Mouse (Mus musculus) myocyte (in vitro differentiated cells): ENCODE measurements around the gene Ptpn6. TPM values are rescaled to one million over a fixed set of nuclear protein-coding genes. Genes with fewer than 3 reads are reported as not detected.

ENCODE experiments used
- H3K27me3 ChIP-seq: one replicate; pipeline ENCODE4 v1.6.1; 2011; ENCODE audit not compliant: control insufficient read depth, insufficient read depth, insufficient read length
- H3K36me3 ChIP-seq: one replicate; pipeline ENCODE4 v1.6.1; 2011; ENCODE audit not compliant: control insufficient read depth, insufficient read depth
- H3K4me2 ChIP-seq: one replicate; pipeline ENCODE4 v1.6.1; 2011; ENCODE audit warnings: low read depth, control low read depth
- H3K4me3 ChIP-seq: one replicate; pipeline ENCODE4 v1.5.1; 2011; ENCODE audit warnings: mild to moderate bottlenecking, control low read depth, moderate library complexity
- H3K79me2 ChIP-seq: one replicate; pipeline ENCODE4 v1.6.1; 2011; ENCODE audit not compliant: control insufficient read depth, insufficient read depth
- H3ac ChIP-seq: one replicate; pipeline ENCODE4 v1.6.1; 2011; ENCODE audit not compliant: control insufficient read depth, insufficient read length
- CEBPB ChIP-seq: IDR thresholded peaks from 2 replicates; pipeline ENCODE4 v1.6.1; 2011; ENCODE audit warnings: mild to moderate bottlenecking, moderate library complexity; ENCODE audit not compliant: poor library complexity, insufficient read depth, severe bottlenecking
- E2F4 ChIP-seq: IDR thresholded peaks from one replicate; pipeline ENCODE4 v1.6.1; 2011; ENCODE audit warnings: mild to moderate bottlenecking, control low read depth, moderate library complexity; ENCODE audit not compliant: insufficient read depth
- MAX ChIP-seq: IDR thresholded peaks from one replicate; pipeline ENCODE4 v1.6.1; 2011; ENCODE audit warnings: low read depth, mild to moderate bottlenecking, control low read depth
- MYOD1 ChIP-seq, 3 experiments: IDR thresholded peaks; one replicate each; pipeline ENCODE4 v1.6.1; 2011; ENCODE audit warnings: control low read depth in 2 of 3, low read depth in 2 of 3, mild to moderate bottlenecking in 2 of 3, moderate library complexity in 1 of 3; ENCODE audit not compliant: insufficient read length in 2 of 3, control insufficient read depth in 1 of 3
- MYOG ChIP-seq, 3 experiments: IDR thresholded peaks; one replicate each; pipeline ENCODE4 v1.6.1; 2011; ENCODE audit warnings: control low read depth in 2 of 3, low read depth in 2 of 3, mild to moderate bottlenecking in 2 of 3; ENCODE audit not compliant: insufficient read length in 2 of 3, control insufficient read depth in 1 of 3, insufficient read depth in 1 of 3
- POLR2A ChIP-seq: IDR thresholded peaks from one replicate; pipeline ENCODE4 v1.6.1; 2011; ENCODE audit warnings: low read depth, mild to moderate bottlenecking, control low read depth, moderate library complexity; ENCODE audit not compliant: insufficient read length
- POLR2AphosphoS2 ChIP-seq: IDR thresholded peaks from one replicate; pipeline ENCODE4 v1.6.1; 2011; ENCODE audit warnings: low read depth, control low read depth; ENCODE audit not compliant: insufficient read length
- REST ChIP-seq: IDR thresholded peaks from one replicate; pipeline ENCODE4 v1.6.1; 2011; ENCODE audit warnings: mild to moderate bottlenecking, control low read depth, moderate library complexity; ENCODE audit not compliant: insufficient read depth, insufficient read length
- SRF ChIP-seq: IDR thresholded peaks from one replicate; pipeline ENCODE4 v1.6.1; 2011; ENCODE audit warnings: low read depth; ENCODE audit not compliant: control insufficient read depth, insufficient read length
- TCF12 ChIP-seq: IDR thresholded peaks from one replicate; pipeline ENCODE4 v1.6.1; 2011; ENCODE audit warnings: mild to moderate bottlenecking, control low read depth; ENCODE audit not compliant: poor library complexity, insufficient read depth, severe bottlenecking
- TCF3 ChIP-seq: IDR thresholded peaks from one replicate; pipeline ENCODE4 v1.6.1; 2011; ENCODE audit warnings: low read depth, control low read depth; ENCODE audit not compliant: insufficient read length
- USF1 ChIP-seq: IDR thresholded peaks from one replicate; pipeline ENCODE4 v1.6.1; 2011; ENCODE audit warnings: low read depth, mild to moderate bottlenecking, control low read depth, moderate library complexity
- polyA plus RNA-seq: library from polyadenylated mRNA; unstranded; fragments of >200 nt; fragmentation: generic; extraction: Trizol; gene quantifications from one replicate; pipeline ENCODE4 v1.2.1, GENCODE M21; 2012; ENCODE audit warnings: missing spikeins

The Ptpn6 gene
- polyA plus RNA-seq, 1 experiment = 3.1 TPM

DNA sequence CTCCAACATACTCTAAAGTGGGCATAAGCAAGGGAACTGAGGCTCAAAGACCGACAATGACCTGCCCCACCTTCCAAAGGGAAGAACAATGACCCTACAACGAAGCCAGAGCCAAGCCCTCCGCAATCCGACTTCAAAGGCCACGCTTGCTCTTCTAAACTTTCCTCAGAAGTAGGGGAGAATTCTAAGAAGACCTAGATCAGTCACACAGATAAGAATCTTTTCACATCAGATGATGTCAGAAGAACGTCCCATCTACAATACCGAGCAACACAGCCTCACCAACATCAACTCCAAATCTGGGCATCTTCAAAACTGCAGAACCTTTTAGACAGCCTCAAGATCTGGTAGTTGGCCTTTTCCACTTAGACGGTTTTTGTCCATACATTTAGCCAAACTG is 11.9 kb upstream of the Ptpn6 start:
- H3K79me2 ChIP-seq = peaks cover 57% of the 10 kb centered on the region
- H3K36me3 ChIP-seq = peaks cover 10% of the 10 kb centered on the region
- no peak overlapping the region for H3ac ChIP-seq
- no peaks in the 10 kb centered on the region for H3K27me3 ChIP-seq
- TF ChIP-seq E2F4 = no peak
- no peak overlapping the region for H3K4me2 ChIP-seq
- H3K4me3 ChIP-seq = no peak overlapping the region

DNA sequence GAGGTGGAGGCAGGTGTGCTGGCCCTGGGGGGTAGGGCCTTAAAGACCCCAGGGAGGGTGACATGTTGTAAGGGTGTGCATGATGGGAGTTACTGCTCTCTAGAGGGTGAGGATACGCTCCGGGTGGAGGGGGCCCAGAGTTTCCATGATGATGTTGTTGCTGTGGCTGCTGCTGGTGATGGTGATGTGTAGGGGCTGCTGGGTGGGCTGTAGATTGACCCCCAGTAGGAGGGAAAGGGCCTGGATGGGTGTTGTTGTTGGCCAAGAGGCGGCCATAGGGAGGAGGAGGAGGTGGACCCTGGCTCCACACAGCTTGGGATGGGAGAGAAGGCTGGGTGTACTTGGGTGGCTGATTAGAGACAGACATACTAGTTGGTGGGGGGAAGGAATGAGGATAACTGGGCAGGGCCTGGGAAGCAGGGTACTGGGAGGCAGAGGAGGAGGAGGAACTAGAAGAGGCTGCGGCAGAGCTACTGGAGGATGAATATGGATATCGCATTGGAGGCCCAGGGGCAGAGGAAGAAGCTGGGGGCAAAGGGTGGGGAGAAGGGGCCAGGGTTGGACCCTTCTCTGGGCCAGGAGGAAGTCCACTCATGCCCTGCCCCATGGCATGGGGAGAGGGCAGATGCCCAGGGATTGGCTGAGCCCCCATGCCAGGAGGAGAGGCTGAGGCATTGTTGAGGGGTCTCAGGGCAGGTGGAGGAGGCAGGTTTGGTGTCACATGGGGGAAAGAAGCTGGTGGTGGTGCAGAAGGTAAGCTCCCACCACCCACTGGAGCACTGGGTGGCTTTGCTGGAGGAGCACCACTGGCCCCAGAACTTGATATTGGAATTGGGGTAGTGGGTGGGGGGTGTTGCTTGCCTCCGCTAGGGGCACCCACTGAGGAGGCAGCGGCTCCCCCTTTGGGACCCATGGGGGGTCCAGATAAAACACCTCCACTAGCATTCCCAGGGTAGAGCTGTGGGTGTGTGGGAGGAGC is 8.4 kb upstream of the Ptpn6 start:
- H3ac ChIP-seq = no peak overlapping the region
- H3K27me3 ChIP-seq = no peaks in the 10 kb centered on the region
- peaks cover 4% of the 10 kb centered on the region for H3K36me3 ChIP-seq
- H3K4me2 ChIP-seq = no peak overlapping the region
- H3K4me3 ChIP-seq = peak overlapping the region; percentile 22
- no peak for TF ChIP-seq MAX
- TF ChIP-seq TCF12 = no peak
- no peak for TF ChIP-seq SRF
- peak; percentile 53 for TF ChIP-seq POLR2AphosphoS2
- TF ChIP-seq E2F4 = no peak
- no peak for TF ChIP-seq MYOD1 (IDR thresholded peaks at IDR 0.05; ENCODE audit: control insufficient read depth in 1 of 3, insufficient read length in 2 of 3, low read depth in 2 of 3)
- no peak for TF ChIP-seq REST
- no peak for TF ChIP-seq CEBPB
- H3K79me2 ChIP-seq = peaks cover 23% of the 10 kb centered on the region

DNA sequence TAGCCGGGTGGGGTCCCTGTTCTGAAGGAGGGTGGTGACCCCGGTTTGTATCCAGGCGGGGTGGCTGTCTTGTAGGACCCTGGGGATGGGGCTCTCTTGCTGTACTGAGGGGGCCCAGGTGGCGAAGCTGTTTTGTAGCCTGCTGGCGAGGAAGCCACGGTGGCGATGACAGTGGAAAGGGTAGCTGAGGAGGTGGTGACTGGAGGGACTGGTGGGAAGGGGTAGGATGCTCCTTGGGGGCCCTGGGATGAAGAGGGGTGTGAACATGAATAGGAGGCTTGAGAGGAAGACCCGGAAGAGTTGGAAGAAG is 7.7 kb upstream of the Ptpn6 start:
- Histone ChIP-seq H3K27me3 (no peaks in the 10 kb centered on the region), H3K36me3 (peaks cover 4% of the 10 kb centered on the region), H3K4me2 (peak overlapping the region; percentile 58), H3ac (peak overlapping the region; percentile 33), H3K79me2 (peaks cover 16% of the 10 kb centered on the region), H3K4me3 (peak overlapping the region; percentile 22)
- TF ChIP-seq POLR2AphosphoS2 = no peak
- no peak for TF ChIP-seq CEBPB
- TF ChIP-seq MYOG (IDR thresholded peaks at IDR 0.05; ENCODE audit: control insufficient read depth in 1 of 3, insufficient read depth in 1 of 3, insufficient read length in 2 of 3, low read depth in 2 of 3) = no peak
- TF ChIP-seq USF1 = no peak
- no peak for TF ChIP-seq E2F4
- TF ChIP-seq TCF3 = no peak
- TF ChIP-seq MAX = no peak
- no peak for TF ChIP-seq TCF12
- no peak for TF ChIP-seq MYOD1 (IDR thresholded peaks at IDR 0.05; ENCODE audit: control insufficient read depth in 1 of 3, insufficient read length in 2 of 3, low read depth in 2 of 3)
- no peak for TF ChIP-seq SRF
- TF ChIP-seq POLR2A = no peak
- TF ChIP-seq REST = no peak

DNA sequence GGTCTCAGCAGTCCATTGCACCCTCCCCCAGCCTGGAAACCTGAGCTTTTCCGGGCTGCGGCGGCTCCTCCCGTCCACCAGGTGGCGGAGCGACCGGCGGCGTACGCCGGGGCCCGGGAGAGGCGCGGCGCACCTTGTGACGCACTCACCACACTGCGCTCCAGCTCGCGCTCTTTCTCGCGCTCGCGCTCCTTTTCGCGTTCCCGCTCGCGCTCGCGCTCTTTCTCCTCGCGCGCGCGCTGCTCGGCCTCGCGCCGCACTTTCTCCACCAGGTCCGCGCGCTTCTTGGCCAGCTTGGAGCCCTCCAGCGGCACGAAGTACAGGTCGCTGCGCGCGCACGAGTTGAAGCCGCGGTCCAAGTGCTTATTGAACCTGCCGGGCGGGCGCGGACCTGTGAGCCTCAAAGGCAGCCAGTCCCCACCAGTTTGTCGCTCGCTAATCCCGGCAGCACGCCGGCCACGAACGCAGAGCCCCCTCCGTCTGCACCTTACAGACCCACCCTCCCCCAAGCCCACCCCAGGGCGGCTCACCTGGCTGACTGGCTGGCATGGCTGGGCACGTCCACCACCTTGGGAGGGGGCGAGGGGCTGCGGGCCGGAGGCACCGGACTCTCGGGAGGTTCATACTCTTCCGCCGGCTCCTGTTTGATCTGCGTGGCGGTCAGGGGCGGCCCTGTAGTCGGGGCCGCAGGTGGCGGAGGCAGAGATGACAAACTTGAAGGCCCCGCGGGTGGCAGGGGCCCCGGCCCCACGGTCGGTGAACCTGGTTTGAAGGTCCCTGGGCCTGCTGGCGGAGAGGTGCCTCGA is 7.2 kb upstream of the Ptpn6 start:
- peak overlapping the region; percentile 22 for H3K4me3 ChIP-seq
- no peaks in the 10 kb centered on the region for H3K27me3 ChIP-seq

More for the DNA sequence above, 7.2 kb upstream of the Ptpn6 start:
- H3K36me3 ChIP-seq = peaks cover 4% of the 10 kb centered on the region
- H3K4me2 ChIP-seq = peak overlapping the region; percentile 58
- TF ChIP-seq USF1 (no peak), MYOG (IDR thresholded peaks at IDR 0.05; ENCODE audit: control insufficient read depth in 1 of 3, insufficient read depth in 1 of 3, insufficient read length in 2 of 3, low read depth in 2 of 3) (peak in 1 of 3 experiments; percentile 5), POLR2A (peak; percentile 70), MAX (no peak), TCF12 (no peak), REST (no peak), TCF3 (no peak), MYOD1 (IDR thresholded peaks at IDR 0.05; ENCODE audit: control insufficient read depth in 1 of 3, insufficient read length in 2 of 3, low read depth in 2 of 3) (no peak), E2F4 (peak; percentile 3), CEBPB (no peak), SRF (peak; percentile 65), POLR2AphosphoS2 (peak; percentile 97)
- peaks cover 10% of the 10 kb centered on the region for H3K79me2 ChIP-seq
- H3ac ChIP-seq = peak overlapping the region; percentile 33
